Mouse (Mus musculus) lung, embryonic 16.5 days (tissue): ENCODE data around the gene Gcgr. TPM values are rescaled to one million over a fixed set of nuclear protein-coding genes. Genes with fewer than 3 reads are reported as not detected.

Experiments used
- ATAC-seq: fragments of 200-750 bp; cut with Nextera tagmentation; 2 replicates; pipeline ENCODE4 v1.8.0; 2017; ENCODE audit warnings: low read depth, mild to moderate bottlenecking, moderate library complexity
- H3K27ac ChIP-seq: fragments of 300-500 bp; sonication (generic); 2 replicates; pipeline ENCODE4 v1.5.1; 2014; ENCODE audit warnings: mild to moderate bottlenecking, control low read depth, low read length
- H3K27me3 ChIP-seq: fragments of 300-500 bp; sonication (generic); 2 replicates; pipeline ENCODE4 v1.6.1; 2014; ENCODE audit warnings: low read depth, low read length, mixed read lengths; ENCODE audit not compliant: control insufficient read depth, insufficient read depth
- H3K36me3 ChIP-seq: fragments of 300-500 bp; sonication (generic); 2 replicates; pipeline ENCODE4 v1.6.1; 2014; ENCODE audit warnings: low read length; ENCODE audit not compliant: control insufficient read depth, insufficient read depth
- H3K4me1 ChIP-seq: fragments of 300-500 bp; sonication (generic); replicated peaks from 2 replicates; pipeline ENCODE4 v1.6.1; 2014; ENCODE audit warnings: low read length, mixed read lengths; ENCODE audit not compliant: control insufficient read depth, insufficient read depth
- H3K4me2 ChIP-seq: fragments of 300-500 bp; sonication (generic); 2 replicates; pipeline ENCODE4 v1.6.1; 2014; ENCODE audit warnings: low read depth, low read length, control low read depth
- H3K4me3 ChIP-seq: fragments of 300-500 bp; sonication (generic); 2 replicates; pipeline ENCODE4 v1.5.1; 2014; ENCODE audit warnings: mild to moderate bottlenecking, low read length, control low read depth
- H3K9ac ChIP-seq: fragments of 300-500 bp; sonication (generic); 2 replicates; pipeline ENCODE4 v1.6.1; 2014; ENCODE audit warnings: low read length, control low read depth
- H3K9me3 ChIP-seq: fragments of 300-500 bp; sonication (generic); 2 replicates; pipeline ENCODE4 v1.6.1; 2016; ENCODE audit warnings: low read length; ENCODE audit not compliant: control insufficient read depth
- WGBS: fragments of 180-500 bp; shearing (Covaris S2); extraction: QIAGEN DNeasy Blood & Tissue Kit; methylation state at CpG from one replicate; pipeline ENCODE4 v1.1.7; 2014; 5-methylcytosine and 5-hydroxymethylcytosine counted together
- polyA plus RNA-seq: library from polyadenylated mRNA; unstranded; fragments of >200 nt; fragmentation: Nextera tagmentation; extraction: Ambion mirVana; gene quantifications from 2 replicates; pipeline ENCODE4 v1.2.1, GENCODE M21; 2015

Gene Gcgr
- 1.4 and 1.7 TPM in 2 replicates for polyA plus RNA-seq

GRCm38 (mm10) chr11:120530085-120530964 is at the start of gene Gcgr:
Gcgr (plus strand) TSS chr11:120530699.
- Histone ChIP-seq H3K27me3 (peaks cover 52% of the 10 kb centered on the region), H3K9ac (peak within 1 kb of the TSS; percentile 68), H3K9me3 (no peaks in the 10 kb centered on the region), H3K4me3 (peak within 1 kb of the TSS; percentile 51), H3K4me2 (peak within 1 kb of the TSS; percentile 86), H3K36me3 (no peaks in the 10 kb centered on the region), H3K4me1 (peaks cover 10% of the 10 kb centered on the region), H3K27ac (no peak within 1 kb of the TSS)
- 8% methylated on average over 49 of the region's 62 CpGs for WGBS
- peak; percentile 60; the same call in 1 of the 2 replicates for ATAC-seq

- H3K4me3 ChIP-seq: peak overlapping the region; percentile 96
- no peaks in the 10 kb centered on the region for H3K9me3 ChIP-seq
- no peak for ATAC-seq
- peak overlapping the region; percentile 89 for H3K9ac ChIP-seq
- H3K4me2 ChIP-seq: peak overlapping the region; percentile 95
- peak overlapping the region; percentile 68; the same call in 1 of the 2 replicates for H3K27ac ChIP-seq
- H3K27me3 ChIP-seq: no peaks in the 10 kb centered on the region
- 81% methylated on average over 7 of the region's 7 CpGs for WGBS
- peaks cover 41% of the 10 kb centered on the region for H3K36me3 ChIP-seq
- peaks cover 15% of the 10 kb centered on the region for H3K4me1 ChIP-seq
These were observed 47.0 kb upstream of the Gcgr start for GRCm38 (mm10) chr11:120483448-120483934.

- H3K4me3 ChIP-seq: peak within 1 kb of the TSS; percentile 96
- WGBS: under 1% methylated on average over 60 of the region's 60 CpGs
- peak within 1 kb of the TSS; percentile 89 for H3K9ac ChIP-seq
- no peaks in the 10 kb centered on the region for H3K27me3 ChIP-seq
- ATAC-seq: peak; percentile 97
- H3K36me3 ChIP-seq: peaks cover 32% of the 10 kb centered on the region
- H3K4me2 ChIP-seq: peak within 1 kb of the TSS; percentile 95
- peak within 1 kb of the TSS; percentile 68 for H3K27ac ChIP-seq
- H3K4me1 ChIP-seq: peaks cover 17% of the 10 kb centered on the region
- H3K9me3 ChIP-seq: no peaks in the 10 kb centered on the region
These were observed 46.1 kb upstream of the Gcgr start, which contains the start of gene Mrpl12 for GRCm38 (mm10) chr11:120484265-120484981. Mrpl12 (plus strand) TSS chr11:120484613.

- Histone ChIP-seq H3K4me2 (peak overlapping the region; percentile 95), H3K4me3 (peak overlapping the region; percentile 96), H3K36me3 (peaks cover 26% of the 10 kb centered on the region), H3K9ac (peak overlapping the region; percentile 89), H3K4me1 (peaks cover 19% of the 10 kb centered on the region), H3K27ac (no peak overlapping the region), H3K27me3 (no peaks in the 10 kb centered on the region), H3K9me3 (no peaks in the 10 kb centered on the region)
- 5% methylated on average over 10 of the region's 10 CpGs for WGBS
- ATAC-seq: no peak
These were observed 45.2 kb upstream of the Gcgr start for GRCm38 (mm10) chr11:120485251-120485650.

- Histone ChIP-seq H3K4me1 (peaks cover 34% of the 10 kb centered on the region), H3K27ac (no peak overlapping the region), H3K36me3 (peaks cover 11% of the 10 kb centered on the region), H3K9me3 (no peaks in the 10 kb centered on the region), H3K4me2 (no peak overlapping the region), H3K27me3 (no peaks in the 10 kb centered on the region), H3K4me3 (no peak overlapping the region), H3K9ac (no peak overlapping the region)
- 71% methylated on average over 4 of the region's 4 CpGs for WGBS
- ATAC-seq: no peak
These were observed 42.0 kb upstream of the Gcgr start for GRCm38 (mm10) chr11:120488516-120488915.

GRCm38 (mm10) chr11:120489054-120489761 is 41.3 kb upstream of the Gcgr start:
- Histone ChIP-seq H3K4me3 (no peak overlapping the region), H3K9ac (no peak overlapping the region), H3K9me3 (no peaks in the 10 kb centered on the region), H3K4me2 (no peak overlapping the region), H3K4me1 (peaks cover 29% of the 10 kb centered on the region), H3K36me3 (peaks cover 11% of the 10 kb centered on the region), H3K27ac (no peak overlapping the region), H3K27me3 (no peaks in the 10 kb centered on the region)
- WGBS: 54% methylated on average over 4 of the region's 4 CpGs
- ATAC-seq: peak; percentile 26

- peaks cover 25% of the 10 kb centered on the region for H3K4me1 ChIP-seq
- peak overlapping the region; percentile 87; the same call in 1 of the 2 replicates for H3K4me2 ChIP-seq
These were observed 40.0 kb upstream of the Gcgr start for GRCm38 (mm10) chr11:120490291-120491046.

GRCm38 (mm10) chr11:120491317-120492023 is 39.0 kb upstream of the Gcgr start, which contains the start of gene Slc25a10:
Slc25a10 (plus strand) TSS chr11:120491840.
- under 1% methylated on average over 35 of the region's 35 CpGs for WGBS
- H3K4me1 ChIP-seq: peaks cover 20% of the 10 kb centered on the region
- H3K27ac ChIP-seq: peak within 1 kb of the TSS; percentile 86
- H3K36me3 ChIP-seq: peaks cover 26% of the 10 kb centered on the region
- peak within 1 kb of the TSS; percentile 87 for H3K4me2 ChIP-seq
- H3K9me3 ChIP-seq: no peaks in the 10 kb centered on the region
- H3K27me3 ChIP-seq: no peaks in the 10 kb centered on the region
- H3K4me3 ChIP-seq: peak within 1 kb of the TSS; percentile 88
- ATAC-seq: peak; percentile 91
- H3K9ac ChIP-seq: peak within 1 kb of the TSS; percentile 89

More at GRCm38 (mm10) chr11:120490291-120491046, 40.0 kb upstream of the Gcgr start:
- peaks cover 17% of the 10 kb centered on the region for H3K36me3 ChIP-seq
- no peaks in the 10 kb centered on the region for H3K9me3 ChIP-seq
- no peaks in the 10 kb centered on the region for H3K27me3 ChIP-seq
- no peak overlapping the region for H3K4me3 ChIP-seq
- ATAC-seq: no peak
- H3K9ac ChIP-seq: peak overlapping the region; percentile 89
- 31% methylated on average over 4 of the region's 4 CpGs for WGBS
- peak overlapping the region; percentile 86 for H3K27ac ChIP-seq
